ENCODE assay signal across 19 mouse cellular contexts in genomic region chr9:97010447-97010846, GRCm38 (mm10). TPM values are rescaled to one million over a fixed set of nuclear protein-coding genes. Genes with fewer than 3 reads are reported as not detected.
A peak's percentile ranks its signal among the peaks of the same experiment; 100 is the strongest.
DNase-seq lines count a peak whose midpoint lies in the region; ATAC-seq lines count a peak whose summit lies in the region.
"Had no signal": no experiment of that assay in that cellular context is flagged by ENCODE, and none has a peak within 500 bp of the region (broad histone marks: within the 10 kb centered on the region; RNA-seq: fewer than 3 reads in every experiment).

No protein-coding gene starts in this region.

- no peaks in the 10 kb centered on the region for H3K27me3 ChIP-seq in heart, embryonic 10.5 days (ENCODE audit: insufficient read depth, poor library complexity, severe bottlenecking)
- H3K27me3 ChIP-seq in heart, embryonic 16.5 days (ENCODE audit: control insufficient read depth, insufficient read depth, low read length) = no peaks in the 10 kb centered on the region
- no peaks in the 10 kb centered on the region for H3K27me3 ChIP-seq in hindbrain, embryonic 16.5 days (replicated peaks; ENCODE audit: control insufficient read depth, insufficient read depth, low read length)
- H3K27me3 ChIP-seq in hindbrain, embryonic 14.5 days (ENCODE audit: control insufficient read depth, insufficient read depth, low read length) = no peaks in the 10 kb centered on the region
- H3K27me3 ChIP-seq: embryonic facial prominence, embryonic 12.5 days; forebrain, embryonic 13.5 days had no signal

- peak; percentile 58 for DNase-seq in heart, embryonic 10.5 days (ENCODE audit: low spot score)
- DNase-seq in heart, postnatal 10 days = no peak
- no peak for DNase-seq in heart, postnatal 14 days
- no peak for DNase-seq in hindbrain, embryonic 14.5 days (ENCODE audit: low spot score)
- DNase-seq in right cerebral cortex, adult 18-20 months = no peak
- DNase-seq: adrenal gland, postnatal 10 days; cerebellum, adult 11 months; cerebellum, adult 8-10 months; cerebellum, postnatal 14 days; embryo, embryonic 11 days; forebrain, postnatal 0 days; gastrocnemius, postnatal 14 days; kidney, adult 2 months had no signal

- peaks cover 19% of the 10 kb centered on the region for H3K36me3 ChIP-seq in heart, embryonic 10.5 days
- H3K36me3 ChIP-seq in heart, embryonic 16.5 days (ENCODE audit: control insufficient read depth, insufficient read depth) = peaks cover 4% of the 10 kb centered on the region; the same call in 1 of the 2 replicates
- peaks cover 2% of the 10 kb centered on the region; the same call in 1 of the 2 replicates for H3K36me3 ChIP-seq in hindbrain, embryonic 16.5 days (ENCODE audit: control insufficient read depth, insufficient read depth, low read length)
- H3K36me3 ChIP-seq in hindbrain, embryonic 14.5 days (replicated peaks; ENCODE audit: control insufficient read depth, insufficient read depth) = no peaks in the 10 kb centered on the region

- peaks cover 33% of the 10 kb centered on the region for H3K4me1 ChIP-seq in heart, embryonic 10.5 days
- H3K4me1 ChIP-seq in heart, embryonic 16.5 days (ENCODE audit: control insufficient read depth, insufficient read depth, low read length) = peaks cover 34% of the 10 kb centered on the region
- H3K4me1 ChIP-seq in hindbrain, embryonic 16.5 days (ENCODE audit: control insufficient read depth, insufficient read depth, low read depth, low read length) = peaks cover 37% of the 10 kb centered on the region
- H3K4me1 ChIP-seq in hindbrain, embryonic 14.5 days (replicated peaks; ENCODE audit: control insufficient read depth, insufficient read depth, low read length) = peaks cover 39% of the 10 kb centered on the region

- ATAC-seq in heart, embryonic 16.5 days (replicated peaks; ENCODE audit: extremely low read depth, insufficient read depth, low FRiP score) = no peak
- ATAC-seq in hindbrain, embryonic 16.5 days = no peak
- ATAC-seq in hindbrain, embryonic 14.5 days (ENCODE audit: low FRiP score) = no peak
- ATAC-seq: forebrain, embryonic 13.5 days; forebrain, postnatal 0 days; intestine, embryonic 16.5 days had no signal

- 72% methylated on average over 6 of the region's 6 CpGs for WGBS in heart, embryonic 10.5 days
- 65% methylated on average over 6 of the region's 6 CpGs for WGBS in heart, embryonic 16.5 days
- 83% methylated on average over 6 of the region's 6 CpGs for WGBS in hindbrain, embryonic 16.5 days
- WGBS in hindbrain, embryonic 14.5 days = 87% methylated on average over 6 of the region's 6 CpGs

- intact Hi-C loops in heart, postnatal 10 days (cut with DNase I) = no loop called here
- intact Hi-C loops in heart, postnatal 14 days (cut with DNase I) = no loop called here

- H3K27ac ChIP-seq in heart, embryonic 10.5 days = no peak overlapping the region
- no peak overlapping the region for H3K27ac ChIP-seq in heart, embryonic 16.5 days (ENCODE audit: low read length)
- 0 out of 2 replicates have a peak overlapping the region, but pooled peaks have one; percentile 5 for H3K27ac ChIP-seq in hindbrain, embryonic 16.5 days (ENCODE audit: low read depth, low read length)
- H3K27ac ChIP-seq in hindbrain, embryonic 14.5 days = no peak overlapping the region
- H3K27ac ChIP-seq: embryonic facial prominence, embryonic 12.5 days had no signal

- peak overlapping the region; percentile 18; the same call in 1 of the 2 replicates for H3K9ac ChIP-seq in heart, embryonic 16.5 days (ENCODE audit: low read length)
- no peak overlapping the region for H3K9ac ChIP-seq in hindbrain, embryonic 16.5 days (ENCODE audit: low read depth, low read length)
- H3K9ac ChIP-seq in hindbrain, embryonic 14.5 days = no peak overlapping the region
- H3K9ac ChIP-seq: embryonic facial prominence, embryonic 12.5 days; forebrain, embryonic 13.5 days; forebrain, postnatal 0 days had no signal

- no peaks in the 10 kb centered on the region for H3K9me3 ChIP-seq in heart, embryonic 10.5 days
- H3K9me3 ChIP-seq in heart, embryonic 16.5 days (replicated peaks; ENCODE audit: control insufficient read depth, low read length) = no peaks in the 10 kb centered on the region; the same call in 1 of the 2 replicates
- peaks cover 8% of the 10 kb centered on the region; the same call in 1 of the 2 replicates for H3K9me3 ChIP-seq in hindbrain, embryonic 16.5 days (ENCODE audit: control insufficient read depth, low read length)
- H3K9me3 ChIP-seq in hindbrain, embryonic 14.5 days (ENCODE audit: control insufficient read depth, low read length) = no peaks in the 10 kb centered on the region
- H3K9me3 ChIP-seq: embryonic facial prominence, embryonic 12.5 days had no signal

- no peak overlapping the region for H3K4me3 ChIP-seq in heart, embryonic 10.5 days
- H3K4me3 ChIP-seq in heart, embryonic 16.5 days (ENCODE audit: low read length) = no peak overlapping the region
- no peak overlapping the region for H3K4me3 ChIP-seq in hindbrain, embryonic 16.5 days (ENCODE audit: low read length)
- H3K4me3 ChIP-seq in hindbrain, embryonic 14.5 days (replicated peaks; ENCODE audit: low read length) = no peak overlapping the region
- H3K4me3 ChIP-seq: embryonic facial prominence, embryonic 12.5 days; forebrain, embryonic 13.5 days had no signal

- no peak overlapping the region for H3K4me2 ChIP-seq in heart, embryonic 16.5 days (ENCODE audit: low read depth, low read length)
- no peak overlapping the region for H3K4me2 ChIP-seq in hindbrain, embryonic 16.5 days (ENCODE audit: low read length)
- H3K4me2 ChIP-seq in hindbrain, embryonic 14.5 days (replicated peaks) = no peak overlapping the region
- H3K4me2 ChIP-seq: embryonic facial prominence, embryonic 12.5 days had no signal

RNA-seq across cellular contexts. Expression of gene Spsb4, which starts 8.2 kb away (rescaled TPM):
- 53.5 and 66.5 TPM in 2 replicates for polyA plus RNA-seq in heart, embryonic 10.5 days (2016; fragmentation: Nextera tagmentation; extraction: Ambion mirVana)
- total RNA-seq in heart, postnatal 10 days (2021) = 10 to 100 TPM; 11.4 to 17.9 TPM
- polyA plus RNA-seq in heart, embryonic 16.5 days (2015; fragmentation: Nextera tagmentation; extraction: Ambion mirVana) = 53.2 and 53.7 TPM in 2 replicates
- 1 to 10 TPM; 5.0 to 9.0 TPM for total RNA-seq in heart, postnatal 14 days (2021)
- 39.8 and 42.4 TPM in 2 replicates for polyA plus RNA-seq in hindbrain, embryonic 16.5 days (2015; fragmentation: Nextera tagmentation; extraction: Ambion mirVana)
- 26.6 and 34.0 TPM in 2 replicates for polyA plus RNA-seq in hindbrain, embryonic 14.5 days (2014; fragmentation: Nextera tagmentation; extraction: Ambion mirVana)
- total RNA-seq: MEL had no signal
